Mouse (Mus musculus): ENCODE results near the gene D5Ertd577e.
"Not testable (repeated sequence)": the region's sequence is repeated elsewhere in the genome, so short reads cannot be mapped to it uniquely, and the experiment has no call there.

The D5Ertd577e gene

GRCm38 (mm10) chr5:95456506-95456905 lies at the start of gene D5Ertd577e:
TSS of gene D5Ertd577e (plus strand) at chr5:95456806.
- not testable (repeated sequence) for DNase-seq (ENCODE audit: low read depth in 1 of 2, low spot score in 2 of 2)

DNA sequence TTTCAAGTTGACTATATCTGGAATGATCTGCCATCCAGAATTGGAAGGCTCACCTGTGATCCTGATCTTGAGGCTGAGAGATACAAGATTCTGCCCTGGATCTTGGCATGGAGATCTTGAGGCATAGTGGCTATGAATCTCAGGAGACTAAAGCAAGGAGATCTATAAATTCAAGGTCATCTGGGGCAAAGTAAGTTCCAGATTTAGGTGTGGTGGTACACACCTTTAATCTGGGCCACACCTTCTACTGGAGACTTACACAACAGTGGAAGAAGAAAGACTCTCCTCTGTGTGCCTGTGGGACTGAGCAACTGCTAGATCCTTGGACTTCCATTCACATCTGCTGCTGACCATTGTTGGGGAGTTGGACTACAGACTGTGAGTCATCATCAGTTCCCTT lies 53.9 kb downstream of the D5Ertd577e start, which contains the start of gene Gm3286:
Gm3286 (plus strand) TSS at position 301 of the 400 bp plus-strand sequence.
- not testable (repeated sequence) for DNase-seq (ENCODE audit: low read depth in 1 of 2, low spot score in 2 of 2)
